Comparison of ENCODE assay signal across 10 mouse cellular contexts in the genomic region with DNA sequence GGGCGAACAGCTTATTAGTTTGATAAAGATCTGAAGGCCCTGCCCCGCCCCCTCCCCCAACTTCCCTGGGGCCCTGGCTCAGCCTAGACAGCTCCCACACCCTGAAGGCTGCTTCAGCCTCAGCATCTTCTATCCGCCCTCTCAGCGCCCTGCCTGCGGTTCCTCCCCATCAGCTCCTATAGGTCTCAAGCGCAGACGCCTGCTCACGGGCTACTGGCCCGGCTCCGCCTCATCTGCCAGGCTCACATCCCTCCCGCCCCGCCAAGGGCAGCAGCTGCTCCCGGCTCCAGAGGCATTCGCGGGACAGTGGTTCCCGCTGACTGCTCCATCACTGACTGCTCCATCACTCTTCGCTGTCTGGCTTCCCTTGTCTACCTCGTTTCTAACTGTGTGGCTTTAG. TPM values are rescaled to one million over a fixed set of nuclear protein-coding genes. Genes with fewer than 3 reads are reported as not detected.
DNase-seq lines count a peak whose midpoint lies in the region; ATAC-seq and TF ChIP-seq lines count a peak whose summit lies in the region.
"Had no signal": no experiment of that assay in that cellular context is flagged by ENCODE, and none has a peak within 500 bp of the region (broad histone marks: within the 10 kb centered on the region; RNA-seq: fewer than 3 reads in every experiment).

Alox12b (plus strand) TSS at position 190 of the 400 bp plus-strand sequence.

- H3K4me1 ChIP-seq in intestine, embryonic 15.5 days (replicated peaks), result peaks cover 6% of the 10 kb centered on the region
- peaks cover 9% of the 10 kb centered on the region for H3K4me1 ChIP-seq in olfactory bulb, adult 2 months (ENCODE audit: control insufficient read depth, insufficient read depth, low read length)

- DNase-seq in adrenal gland, postnatal 36 days, result peak; percentile 24 to 33
- DNase-seq in adrenal gland, postnatal 4 days (ENCODE audit: low spot score in 2 of 2), result no peak
- DNase-seq in ovary, postnatal 36 days (ENCODE audit: low spot score), result peak; percentile 35
- DNase-seq in ovary, postnatal 10 days (ENCODE audit: low spot score), result no peak
- DNase-seq in cerebellum, postnatal 14 days, result no peak
- DNase-seq in adrenal gland, adult (ENCODE audit: inconsistent age in 2 of 2, low spot score in 1 of 2), result no peak

- H3K4me2 ChIP-seq in intestine, embryonic 15.5 days (replicated peaks), result peak within 1 kb of the TSS; percentile 24

- WGBS in intestine, embryonic 15.5 days, result 4% methylated on average over 18 of the region's 18 CpGs
- WGBS in olfactory bulb, adult 2 months, result 4% methylated on average over 18 of the region's 18 CpGs

- H3K4me3 ChIP-seq in intestine, embryonic 15.5 days (replicated peaks), result 0 out of 2 replicates have a peak within 1 kb of the TSS, but pooled peaks have one; percentile 3
- peak within 1 kb of the TSS; percentile 12 for H3K4me3 ChIP-seq in olfactory bulb, adult 2 months (ENCODE audit: insufficient read depth, low read depth, low read length)
- H3K4me3 ChIP-seq: erythroblast, embryonic 14.5 days had no signal

- H3K36me3 ChIP-seq in intestine, embryonic 15.5 days, result no peaks in the 10 kb centered on the region

- TF ChIP-seq POLR2A in olfactory bulb, adult 2 months (IDR thresholded peaks at IDR 0.05; ENCODE audit: insufficient read depth, low read depth, low read length), result no peak

- no peaks in the 10 kb centered on the region for H3K9me3 ChIP-seq in intestine, embryonic 15.5 days

- no peak within 1 kb of the TSS for H3K27ac ChIP-seq in intestine, embryonic 15.5 days
- H3K27ac ChIP-seq in olfactory bulb, adult 2 months (ENCODE audit: insufficient read depth, low read depth, low read length), result no peak within 1 kb of the TSS

- H3K27me3 ChIP-seq in intestine, embryonic 15.5 days (replicated peaks), result peaks cover 32% of the 10 kb centered on the region

- no peak for TF ChIP-seq CTCF in olfactory bulb, adult 2 months (IDR thresholded peaks at IDR 0.05; ENCODE audit: insufficient read depth, low read depth, low read length)

- H3K9ac ChIP-seq in intestine, embryonic 15.5 days, result no peak within 1 kb of the TSS

- peak; percentile 20; the same call in 1 of the 2 replicates for ATAC-seq in intestine, embryonic 15.5 days

RNA-seq across cellular contexts. Expression of gene Alox12b, which starts in this region (rescaled TPM):
- not detected for total RNA-seq in adrenal gland, postnatal 36 days (2021)
- not detected for total RNA-seq in adrenal gland, postnatal 4 days (2021)
- polyA plus RNA-seq in intestine, embryonic 15.5 days (2015; fragmentation: Nextera tagmentation; extraction: Ambion mirVana), result 0.35 and 0.43 TPM in 2 replicates
- not detected in 2 replicates for polyA plus RNA-seq in olfactory bulb, adult 2 months (2012; ENCODE audit: insufficient read depth, insufficient read length, low replicate concordance, missing spikeins)
- polyA plus RNA-seq: C2C12; erythroblast, embryonic 14.5 days had no signal

Comparison
In these comparisons a context has a peak if more than half of its experiments do, and no peak if none do; other contexts are left out.
1. Peak in DNase-seq in adrenal gland, postnatal 36 days; RNA of the gene not detected or under 1 TPM.
2. Peak in ATAC-seq, H3K4me3 ChIP-seq and H3K4me2 ChIP-seq in intestine, embryonic 15.5 days; RNA of the gene not detected or under 1 TPM.